Mouse (Mus musculus) liver, embryonic 14.5 days (tissue): Measurements from ENCODE around the gene Elavl2. TPM values are rescaled to one million over a fixed set of nuclear protein-coding genes. Genes with fewer than 3 reads are reported as not detected.

Source experiments
- ATAC-seq: fragments of 200-750 bp; cut with Nextera tagmentation; 2 replicates; pipeline ENCODE4 v1.8.0; 2017; ENCODE audit warnings: moderate number of reproducible peaks, mild to moderate bottlenecking, moderate library complexity; ENCODE audit not compliant: insufficient read depth
- DNase-seq, 3 experiments: peaks; one replicate each; pipeline ENCODE4 v3.0.0-alpha.2; 2012 to 2013; ENCODE audit warnings: low read depth in 3 of 3, low spot score in 3 of 3
- H3K27ac ChIP-seq: fragments of 300-500 bp; sonication (generic); 2 replicates; pipeline ENCODE4 v1.5.1; 2014; ENCODE audit warnings: moderate library complexity, mild to moderate bottlenecking, control low read depth, inconsistent platforms
- H3K27me3 ChIP-seq: fragments of 300-500 bp; sonication (generic); 2 replicates; pipeline ENCODE4 v1.6.1; 2014; ENCODE audit warnings: mild to moderate bottlenecking, low read length, moderate library complexity; ENCODE audit not compliant: control insufficient read depth, insufficient read depth
- H3K36me3 ChIP-seq: fragments of 300-500 bp; sonication (generic); replicated peaks from 2 replicates; pipeline ENCODE4 v1.6.1; 2014; ENCODE audit warnings: low read depth; ENCODE audit not compliant: control insufficient read depth, insufficient read depth
- H3K4me1 ChIP-seq, 2 experiments: fragments of 200-500 bp in 1 of 2; fragments of 300-500 bp in 1 of 2; sonication (generic) in 1 of 2; replicated peaks; 2 replicates each; pipeline ENCODE4 v1.6.1; 2012 to 2014; ENCODE audit warnings: antibody characterized with exemption in 1 of 2, inconsistent platforms in 1 of 2, low read length in 1 of 2; ENCODE audit not compliant: control insufficient read depth in 2 of 2, insufficient read depth in 2 of 2
- H3K4me2 ChIP-seq: fragments of 300-500 bp; sonication (generic); 2 replicates; pipeline ENCODE4 v1.6.1; 2014; ENCODE audit warnings: low read depth, mild to moderate bottlenecking, control low read depth, moderate library complexity
- H3K4me3 ChIP-seq, 2 experiments: fragments of 200-500 bp in 1 of 2; fragments of 300-500 bp in 1 of 2; sonication (generic) in 1 of 2; 2 replicates each; pipeline ENCODE4 v1.5.1; 2012 to 2014; ENCODE audit warnings: low read depth in 2 of 2, low read length in 2 of 2, mild to moderate bottlenecking in 2 of 2, control low read depth in 1 of 2, inconsistent platforms in 1 of 2, moderate library complexity in 1 of 2; ENCODE audit not compliant: insufficient read depth in 1 of 2
- H3K9ac ChIP-seq: fragments of 300-500 bp; sonication (generic); replicated peaks from 2 replicates; pipeline ENCODE4 v1.6.1; 2014; ENCODE audit warnings: mild to moderate bottlenecking, control low read depth, moderate library complexity
- H3K9me3 ChIP-seq: fragments of 300-500 bp; sonication (generic); 2 replicates; pipeline ENCODE4 v1.6.1; 2016; ENCODE audit warnings: low read length, mixed read lengths; ENCODE audit not compliant: control insufficient read depth
- CTCF ChIP-seq: IDR thresholded peaks from 2 replicates; pipeline ENCODE4 v1.5.1; 2016; ENCODE audit warnings: antibody characterized with exemption, low read depth, control low read depth
- EP300 ChIP-seq: IDR thresholded peaks from 2 replicates; pipeline ENCODE4 v1.6.1; 2016; ENCODE audit warnings: antibody characterized with exemption, low read depth
- WGBS: fragments of 180-500 bp; shearing (Covaris S2); extraction: QIAGEN DNeasy Blood & Tissue Kit; methylation state at CpG from one replicate; pipeline ENCODE4 v1.1.7; 2014; ENCODE audit not compliant: insufficient replicate concordance; 5-methylcytosine and 5-hydroxymethylcytosine counted together
- polyA plus RNA-seq, 2 experiments: library from polyadenylated mRNA; depleted of rRNA in 1 of 2; stranded (reverse) in 1 of 2; unstranded in 1 of 2; fragments of >200 nt; fragmentation: Nextera tagmentation in 1 of 2; extraction: Ambion mirVana in 1 of 2; gene quantifications; 2 replicates each; pipeline versions ENCODE4 v1.2.1 to v1.2.3; 2012 to 2014

Elavl2 gene
- polyA plus RNA-seq, 2 experiments, result 0.03 to 0.32 TPM

DNA sequence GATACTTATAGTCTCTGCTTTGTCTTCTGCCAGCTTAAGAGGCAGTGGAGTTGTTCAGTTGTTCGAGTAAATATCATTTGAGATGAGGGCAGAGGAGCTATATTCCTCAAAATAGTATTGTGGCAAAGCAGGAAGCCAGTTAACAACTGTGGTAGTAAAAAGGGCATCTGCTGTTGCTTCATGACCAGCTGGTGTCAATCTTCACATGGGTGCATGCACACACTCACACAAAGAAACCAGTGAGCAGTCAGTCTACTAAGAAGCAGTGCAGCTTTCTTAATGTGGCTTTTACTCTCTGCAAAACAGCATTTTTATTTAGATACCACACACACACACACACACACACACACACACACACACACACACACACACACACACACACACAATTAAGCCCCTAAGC is 110.2 kb downstream of the Elavl2 start:
- no peak overlapping the region for H3K4me2 ChIP-seq
- no peak overlapping the region for H3K4me3 ChIP-seq
- no peak overlapping the region for H3K27ac ChIP-seq
- no peaks in the 10 kb centered on the region for H3K36me3 ChIP-seq
- H3K27me3 ChIP-seq, result no peaks in the 10 kb centered on the region
- 67% methylated on average over 1 of the region's 1 CpGs for WGBS
- no peak overlapping the region for H3K9ac ChIP-seq
- ATAC-seq (no peak), DNase-seq (no peak)
- H3K9me3 ChIP-seq, result no peaks in the 10 kb centered on the region
- H3K4me1 ChIP-seq, result no peaks in the 10 kb centered on the region
- TF ChIP-seq EP300 (no peak), CTCF (no peak)

DNA sequence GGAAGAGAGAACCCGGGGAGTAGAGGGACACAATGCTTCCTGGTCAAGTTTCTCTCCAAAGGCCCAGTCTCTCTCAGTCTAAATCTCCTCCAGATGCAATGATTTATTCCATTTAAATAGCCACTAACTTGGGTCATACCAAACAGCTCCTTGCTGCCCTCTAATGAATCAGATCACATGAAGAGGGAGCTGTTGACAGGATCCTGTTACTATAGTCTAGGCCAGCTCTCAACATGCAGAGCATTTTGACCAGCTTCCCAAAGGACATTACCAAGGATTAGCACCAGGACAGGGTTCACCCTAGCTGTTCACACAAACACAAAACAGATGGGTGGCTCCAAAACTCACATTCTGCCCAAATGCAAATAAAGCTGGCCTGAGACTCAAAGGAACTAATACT is 111.4 kb downstream of the Elavl2 start:
- Histone ChIP-seq H3K27me3 (no peaks in the 10 kb centered on the region), H3K36me3 (no peaks in the 10 kb centered on the region), H3K4me2 (no peak overlapping the region), H3K4me3 (no peak overlapping the region), H3K27ac (no peak overlapping the region), H3K4me1 (no peaks in the 10 kb centered on the region), H3K9ac (no peak overlapping the region), H3K9me3 (no peaks in the 10 kb centered on the region)
- 46% methylated on average over 1 of the region's 1 CpGs for WGBS
- ATAC-seq, result no peak
- no peak for DNase-seq
- no peak for TF ChIP-seq CTCF
- no peak for TF ChIP-seq EP300

DNA sequence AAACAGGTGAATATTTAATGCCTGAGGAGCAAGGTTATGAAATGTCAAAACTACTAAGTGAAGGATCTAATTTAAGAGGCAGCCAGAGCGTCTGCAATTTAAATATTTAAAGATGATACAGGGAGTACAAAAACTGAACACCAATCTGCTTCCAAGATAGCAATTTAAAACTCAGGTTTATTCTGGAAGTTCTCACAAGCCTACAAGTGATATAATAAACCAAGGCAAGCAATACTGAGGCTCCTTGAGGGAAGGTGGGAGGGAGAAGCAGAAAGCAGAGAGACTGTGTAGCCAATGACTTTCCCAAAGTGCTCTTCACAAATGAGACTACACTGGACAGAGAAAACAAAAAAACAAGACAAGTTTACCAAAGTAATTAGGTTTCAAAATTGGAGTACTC is 132.2 kb downstream of the Elavl2 start:
- no peaks in the 10 kb centered on the region for H3K9me3 ChIP-seq
- H3K36me3 ChIP-seq, result no peaks in the 10 kb centered on the region
- no peaks in the 10 kb centered on the region for H3K4me1 ChIP-seq
- WGBS, result 61% methylated on average over 1 of the region's 1 CpGs
- H3K4me3 ChIP-seq, result no peak overlapping the region
- no peak overlapping the region for H3K4me2 ChIP-seq
- DNase-seq (no peak), ATAC-seq (no peak)
- no peak overlapping the region for H3K9ac ChIP-seq
- H3K27me3 ChIP-seq, result no peaks in the 10 kb centered on the region
- no peak for TF ChIP-seq EP300
- no peak for TF ChIP-seq CTCF
- H3K27ac ChIP-seq, result no peak overlapping the region

DNA sequence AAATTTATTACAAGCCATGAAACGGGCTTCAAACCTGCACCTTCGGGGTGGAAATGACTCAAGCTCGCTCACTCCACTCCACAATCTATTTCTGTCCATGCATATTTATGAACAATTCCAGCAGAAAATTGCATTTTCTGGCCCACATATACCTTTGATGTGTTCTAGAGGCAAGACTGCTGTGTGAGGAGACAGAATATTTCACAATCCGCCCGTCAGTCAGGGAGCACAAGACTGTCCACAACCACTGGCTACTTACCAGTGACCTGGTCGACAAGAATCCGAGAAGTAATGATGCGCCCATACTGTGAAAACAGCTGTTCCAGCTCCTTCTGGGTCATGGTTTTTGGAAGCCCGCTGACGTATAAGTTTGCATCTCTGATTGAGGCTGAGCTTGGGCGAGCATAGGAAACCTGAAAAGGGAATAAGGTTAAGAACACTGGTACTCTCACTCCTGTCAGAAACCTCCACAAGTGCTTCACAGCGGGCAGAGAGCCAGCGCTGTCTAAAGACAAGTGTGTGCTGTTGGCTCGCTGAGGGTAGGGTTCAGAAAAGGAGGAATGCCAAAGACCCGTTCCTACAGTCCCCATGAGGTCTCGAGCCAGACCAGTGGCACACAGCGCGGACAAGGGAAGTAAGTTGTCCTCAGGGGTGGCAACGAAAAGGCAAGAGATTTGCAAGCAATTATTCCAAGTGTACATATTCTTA is 136.7 kb downstream of the Elavl2 start:
- no peak overlapping the region for H3K9ac ChIP-seq
- no peak overlapping the region for H3K27ac ChIP-seq
- H3K36me3 ChIP-seq, result no peaks in the 10 kb centered on the region
- DNase-seq (no peak), ATAC-seq (no peak)
- TF ChIP-seq EP300, result no peak
- no peak for TF ChIP-seq CTCF
- H3K27me3 ChIP-seq, result no peaks in the 10 kb centered on the region
- no peaks in the 10 kb centered on the region for H3K9me3 ChIP-seq
- H3K4me3 ChIP-seq, result no peak overlapping the region
- no peaks in the 10 kb centered on the region for H3K4me1 ChIP-seq
- no peak overlapping the region for H3K4me2 ChIP-seq
- 79% methylated on average over 19 of the region's 19 CpGs for WGBS

DNA sequence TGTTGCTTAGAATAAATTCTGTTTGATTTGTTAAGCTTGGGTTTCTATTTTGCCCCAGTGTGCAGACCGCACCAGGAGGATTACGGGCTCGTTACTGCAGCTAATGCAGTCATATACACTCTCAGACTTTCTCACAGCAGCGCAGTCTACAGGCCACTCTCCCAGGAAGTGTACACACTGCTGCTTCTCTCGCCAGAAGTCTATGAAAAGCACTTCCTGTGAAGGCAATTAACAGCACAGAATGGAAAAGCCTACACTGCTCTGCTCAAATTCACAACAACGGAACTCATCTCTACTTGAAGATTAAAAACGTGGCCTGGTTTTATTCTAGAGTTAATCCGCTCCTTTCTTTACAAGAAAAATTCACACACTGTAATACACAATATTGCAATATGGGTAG is 137.7 kb downstream of the Elavl2 start:
- H3K27me3 ChIP-seq, result no peaks in the 10 kb centered on the region
- DNase-seq (no peak), ATAC-seq (no peak)
- no peaks in the 10 kb centered on the region for H3K9me3 ChIP-seq
- H3K36me3 ChIP-seq, result no peaks in the 10 kb centered on the region
- 62% methylated on average over 8 of the region's 8 CpGs for WGBS
- H3K4me2 ChIP-seq, result no peak overlapping the region
- no peak overlapping the region for H3K4me3 ChIP-seq
- H3K4me1 ChIP-seq, result no peaks in the 10 kb centered on the region
- no peak overlapping the region for H3K9ac ChIP-seq
- no peak overlapping the region for H3K27ac ChIP-seq
- TF ChIP-seq EP300, result no peak
- TF ChIP-seq CTCF, result no peak
